Mouse (Mus musculus) C2C12 (cell line): ENCODE results near the gene Ywhah.

ENCODE experiments used
- CEBPB ChIP-seq: IDR thresholded peaks from one replicate; pipeline ENCODE4 v1.6.1; 2011; ENCODE audit warnings: low read depth, mild to moderate bottlenecking, control low read depth, moderate library complexity
- CTCF ChIP-seq: IDR thresholded peaks from one replicate; pipeline ENCODE4 v1.5.1; 2011; ENCODE audit not compliant: control insufficient read depth, insufficient read depth, insufficient read length
- MAX ChIP-seq: IDR thresholded peaks from one replicate; pipeline ENCODE4 v1.6.1; 2011; ENCODE audit warnings: mild to moderate bottlenecking, control low read depth
- MYOG ChIP-seq: IDR thresholded peaks from one replicate; pipeline ENCODE4 v1.6.1; 2011; ENCODE audit not compliant: control insufficient read depth, insufficient read length; ENCODE audit errors: extremely low read depth

GRCm38 (mm10) chr5:33021622-33022021, 3.0 kb downstream of the Ywhah start:
- TF ChIP-seq CTCF (no peak), MAX (no peak), MYOG (no peak), CEBPB (no peak)
